ENCODE assay signal across 7 mouse cellular contexts in the genomic region with DNA sequence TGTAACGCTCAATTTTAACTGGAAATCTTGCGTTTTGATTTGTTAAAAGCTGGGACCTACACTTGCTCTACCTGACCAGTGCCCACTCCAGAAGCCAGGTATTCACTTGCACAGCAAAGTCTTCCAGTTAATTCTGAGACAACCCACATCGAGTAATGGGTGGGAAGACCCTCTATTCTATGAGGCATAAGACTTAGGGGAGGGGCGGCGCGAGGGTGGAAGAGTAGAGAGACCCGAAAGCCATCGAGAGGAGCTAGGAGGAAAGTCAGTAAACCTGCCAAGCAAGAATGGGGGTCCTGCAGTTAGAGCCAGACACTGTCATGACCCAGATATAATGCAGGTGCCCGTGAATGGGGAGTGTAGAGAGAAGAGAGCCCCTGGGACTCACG.
DNase-seq lines count a peak whose midpoint lies in the region; ATAC-seq and TF ChIP-seq lines count a peak whose summit lies in the region.

No protein-coding gene starts in this region.

- H3K4me1 ChIP-seq in intestine, embryonic 14.5 days (replicated peaks; ENCODE audit: control insufficient read depth, insufficient read depth, low read length): no peaks in the 10 kb centered on the region
- H3K4me1 ChIP-seq in intestine, postnatal 0 days (replicated peaks; ENCODE audit: control insufficient read depth, insufficient read depth, low read length): no peaks in the 10 kb centered on the region
- H3K4me1 ChIP-seq in embryonic facial prominence, embryonic 14.5 days (ENCODE audit: control insufficient read depth, insufficient read depth, low read length): peaks cover 4% of the 10 kb centered on the region; the same call in 1 of the 2 replicates
- peaks cover 24% of the 10 kb centered on the region for H3K4me1 ChIP-seq in forebrain, embryonic 12.5 days

- no peak overlapping the region for H3K4me2 ChIP-seq in intestine, embryonic 14.5 days (ENCODE audit: low read length)
- H3K4me2 ChIP-seq in intestine, postnatal 0 days (replicated peaks; ENCODE audit: low read depth): no peak overlapping the region
- peak overlapping the region; percentile 61 for H3K4me2 ChIP-seq in embryonic facial prominence, embryonic 14.5 days (ENCODE audit: low read depth, low read length)
- H3K4me2 ChIP-seq in forebrain, embryonic 12.5 days: no peak overlapping the region

- H3K4me3 ChIP-seq in intestine, embryonic 14.5 days (ENCODE audit: low read depth, low read length): no peak overlapping the region
- no peak overlapping the region for H3K4me3 ChIP-seq in intestine, postnatal 0 days (ENCODE audit: low read depth, low read length)
- no peak overlapping the region for H3K4me3 ChIP-seq in embryonic facial prominence, embryonic 14.5 days (ENCODE audit: low read depth, low read length)
- H3K4me3 ChIP-seq in forebrain, embryonic 12.5 days (replicated peaks): no peak overlapping the region

- H3K27me3 ChIP-seq in intestine, embryonic 14.5 days (replicated peaks; ENCODE audit: control insufficient read depth, insufficient read depth, low read length): no peaks in the 10 kb centered on the region
- H3K27me3 ChIP-seq in intestine, postnatal 0 days (replicated peaks; ENCODE audit: control insufficient read depth, insufficient read depth, low read length): no peaks in the 10 kb centered on the region
- no peaks in the 10 kb centered on the region for H3K27me3 ChIP-seq in embryonic facial prominence, embryonic 14.5 days (replicated peaks; ENCODE audit: control insufficient read depth, insufficient read depth, low read length)
- H3K27me3 ChIP-seq in forebrain, embryonic 12.5 days: no peaks in the 10 kb centered on the region

- H3K27ac ChIP-seq in intestine, embryonic 14.5 days (ENCODE audit: low read depth): no peak overlapping the region
- no peak overlapping the region for H3K27ac ChIP-seq in intestine, postnatal 0 days (ENCODE audit: low read depth, low read length)
- no peak overlapping the region for H3K27ac ChIP-seq in embryonic facial prominence, embryonic 14.5 days (replicated peaks; ENCODE audit: low read depth, low read length)
- H3K27ac ChIP-seq in forebrain, embryonic 12.5 days: no peak overlapping the region

- no peak for TF ChIP-seq CTCF in intestine, postnatal 0 days (IDR thresholded peaks at IDR 0.05; ENCODE audit: low read depth)

- ATAC-seq in intestine, embryonic 14.5 days (replicated peaks; ENCODE audit: low FRiP score, low TSS enrichment, low read depth): peak; percentile 54
- no peak for ATAC-seq in intestine, postnatal 0 days
- ATAC-seq in embryonic facial prominence, embryonic 14.5 days (ENCODE audit: low read depth): no peak
- ATAC-seq in forebrain, embryonic 12.5 days (ENCODE audit: low FRiP score): peak; percentile 15; the same call in 1 of the 2 replicates
- ATAC-seq in megakaryocyte-erythroid progenitor cell, adult 5-6 weeks (replicated peaks; ENCODE audit: low FRiP score, low TSS enrichment, poor library complexity, severe bottlenecking): peak; percentile 12; the same call in 1 of the 2 replicates

- no peak overlapping the region for H3K9ac ChIP-seq in intestine, embryonic 14.5 days (ENCODE audit: low read length)
- H3K9ac ChIP-seq in intestine, postnatal 0 days (ENCODE audit: low read depth, low read length): no peak overlapping the region
- H3K9ac ChIP-seq in embryonic facial prominence, embryonic 14.5 days (ENCODE audit: low read depth, low read length): no peak overlapping the region
- H3K9ac ChIP-seq in forebrain, embryonic 12.5 days: no peak overlapping the region

- no peak for DNase-seq in intestine, embryonic 14.5 days (ENCODE audit: low spot score)
- DNase-seq in embryonic facial prominence, embryonic 14.5 days (ENCODE audit: low spot score): no peak
- DNase-seq in embryo, embryonic 9.5 days (ENCODE audit: extremely low spot score): no peak
- no peak for DNase-seq in ovary, postnatal 10 days (ENCODE audit: low spot score)

- H3K9me3 ChIP-seq in intestine, embryonic 14.5 days (ENCODE audit: control insufficient read depth, low read length): no peaks in the 10 kb centered on the region
- no peaks in the 10 kb centered on the region for H3K9me3 ChIP-seq in intestine, postnatal 0 days (ENCODE audit: control insufficient read depth)
- no peaks in the 10 kb centered on the region for H3K9me3 ChIP-seq in embryonic facial prominence, embryonic 14.5 days (ENCODE audit: control insufficient read depth, low read length)
- H3K9me3 ChIP-seq in forebrain, embryonic 12.5 days: no peaks in the 10 kb centered on the region

- 44% methylated on average over 10 of the region's 10 CpGs for WGBS in intestine, embryonic 14.5 days
- WGBS in intestine, postnatal 0 days: 49% methylated on average over 10 of the region's 10 CpGs
- WGBS in embryonic facial prominence, embryonic 14.5 days: 49% methylated on average over 10 of the region's 10 CpGs
- WGBS in forebrain, embryonic 12.5 days: 53% methylated on average over 10 of the region's 10 CpGs

- H3K36me3 ChIP-seq in intestine, embryonic 14.5 days (ENCODE audit: control insufficient read depth, insufficient read depth, low read length): peaks cover 8% of the 10 kb centered on the region
- H3K36me3 ChIP-seq in intestine, postnatal 0 days (ENCODE audit: control insufficient read depth, insufficient read depth): peaks cover 10% of the 10 kb centered on the region; the same call in 1 of the 2 replicates
- H3K36me3 ChIP-seq in embryonic facial prominence, embryonic 14.5 days (ENCODE audit: control insufficient read depth, insufficient read depth, low read length): no peaks in the 10 kb centered on the region
- peaks cover 8% of the 10 kb centered on the region; the same call in 1 of the 2 replicates for H3K36me3 ChIP-seq in forebrain, embryonic 12.5 days (replicated peaks)

Comparison
In these comparisons a context has a peak if more than half of its experiments do, and no peak if none do; other contexts are left out.
1. ATAC-seq: peak in intestine, embryonic 14.5 days (single experiment), forebrain, embryonic 12.5 days (single experiment) and megakaryocyte-erythroid progenitor cell, adult 5-6 weeks (single experiment); none in intestine, postnatal 0 days (single experiment) and embryonic facial prominence, embryonic 14.5 days (single experiment).